Mouse (Mus musculus) inflammation-experienced regulatory T-cells, adult 6 months (primary cell): Measurements from ENCODE around the gene Pax5. TPM values are rescaled to one million over a fixed set of nuclear protein-coding genes. Genes with fewer than 3 reads are reported as not detected.

ENCODE experiments used
- ATAC-seq: one replicate; pipeline ENCODE4 v1.8.0; 2017
- polyA plus RNA-seq, 3 experiments: library from polyadenylated mRNA; unstranded; fragments of 100-300 nt; shearing (Covaris generic); gene quantifications; one replicate each; pipeline ENCODE4 v1.2.1; 2017

Pax5 gene
- polyA plus RNA-seq, 3 experiments from 2014 or later, result 0.31 to 0.91 (median 0.55) TPM

GRCm38 (mm10) chr4:44705151-44705550 lies 5.1 kb downstream of the Pax5 start:
- ATAC-seq, result no peak

GRCm38 (mm10) chr4:44704369-44704745 lies 5.9 kb downstream of the Pax5 start:
- ATAC-seq, result peak; percentile 88

GRCm38 (mm10) chr4:44703686-44704368 lies 6.5 kb downstream of the Pax5 start:
- ATAC-seq, result no peak

GRCm38 (mm10) chr4:44702891-44703685 lies 7.2 kb downstream of the Pax5 start:
- no peak for ATAC-seq

GRCm38 (mm10) chr4:44702011-44702527 lies 8.2 kb downstream of the Pax5 start:
- ATAC-seq, result no peak

- no peak for ATAC-seq
Observed at GRCm38 (mm10) chr4:44701513-44701912, 8.8 kb downstream of the Pax5 start.

- no peak for ATAC-seq
Observed at GRCm38 (mm10) chr4:44696676-44697075, 13.6 kb downstream of the Pax5 start.

- ATAC-seq, result no peak
Observed at GRCm38 (mm10) chr4:44694369-44694768, 15.9 kb downstream of the Pax5 start.

GRCm38 (mm10) chr4:44685582-44685981 lies 24.7 kb downstream of the Pax5 start:
- no peak for ATAC-seq

GRCm38 (mm10) chr4:44680242-44680897 lies 29.9 kb downstream of the Pax5 start:
- no peak for ATAC-seq

- ATAC-seq, result no peak
Observed at GRCm38 (mm10) chr4:44678641-44679040, 31.6 kb downstream of the Pax5 start.

- ATAC-seq, result no peak
Observed at GRCm38 (mm10) chr4:44678026-44678425, 32.3 kb downstream of the Pax5 start.

- peak; percentile 35 for ATAC-seq
Observed at GRCm38 (mm10) chr4:44674973-44675372, 35.3 kb downstream of the Pax5 start.

- no peak for ATAC-seq
Observed at GRCm38 (mm10) chr4:44673726-44674125, 36.6 kb downstream of the Pax5 start.

- peak; percentile 35 for ATAC-seq
Observed at GRCm38 (mm10) chr4:44672216-44672937, 37.9 kb downstream of the Pax5 start.

- ATAC-seq, result no peak
Observed at GRCm38 (mm10) chr4:44671486-44671885, 38.8 kb downstream of the Pax5 start.

GRCm38 (mm10) chr4:44671035-44671434 lies 39.3 kb downstream of the Pax5 start:
- ATAC-seq, result no peak

GRCm38 (mm10) chr4:44670380-44670779 lies 39.9 kb downstream of the Pax5 start:
- no peak for ATAC-seq

GRCm38 (mm10) chr4:44669485-44670181 lies 40.7 kb downstream of the Pax5 start:
- ATAC-seq, result no peak

- ATAC-seq, result no peak
Observed at GRCm38 (mm10) chr4:44668574-44668973, 41.7 kb downstream of the Pax5 start.

GRCm38 (mm10) chr4:44668172-44668571 lies 42.1 kb downstream of the Pax5 start:
- no peak for ATAC-seq

- no peak for ATAC-seq
Observed at GRCm38 (mm10) chr4:44667369-44667768, 42.9 kb downstream of the Pax5 start.
